Mouse (Mus musculus): ENCODE data around the gene Ntrk3. TPM values are rescaled to one million over a fixed set of nuclear protein-coding genes. Genes with fewer than 3 reads are reported as not detected.
A peak's percentile ranks its signal among the peaks of the same experiment; 100 is the strongest.

The Ntrk3 gene
- total RNA-seq, 2 experiments from 2014 or later, result 1.4 to 3.3 TPM

DNA sequence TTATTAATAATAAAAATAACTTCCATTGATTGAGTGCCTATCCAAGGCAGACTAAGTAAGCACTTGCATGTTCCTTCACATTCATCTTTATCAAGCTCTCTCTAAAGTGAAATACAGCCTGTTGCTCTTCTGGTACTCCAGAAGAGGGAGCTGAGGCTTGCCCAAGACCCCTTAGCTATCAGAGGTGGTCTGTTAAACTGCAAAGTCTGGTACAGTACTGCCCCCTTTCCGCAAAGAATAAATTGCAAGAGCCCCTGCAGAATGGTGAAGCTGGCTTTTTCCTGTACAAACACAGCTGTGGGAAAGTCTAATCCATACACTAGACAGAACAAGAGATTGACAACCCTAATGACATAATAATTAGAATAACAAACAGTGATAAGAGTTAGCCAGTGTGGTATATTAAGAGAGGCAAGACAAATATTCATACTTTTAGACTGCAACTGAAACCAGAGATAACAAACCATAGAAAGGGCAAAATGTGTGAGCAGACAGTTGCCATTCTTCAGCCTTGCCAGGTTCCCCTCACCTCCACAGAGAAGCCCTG is 470.3 kb downstream of the Ntrk3 start:
- intact Hi-C loops (cut with DNase I), result no loop called here
- DNase-seq, result no peak

DNA sequence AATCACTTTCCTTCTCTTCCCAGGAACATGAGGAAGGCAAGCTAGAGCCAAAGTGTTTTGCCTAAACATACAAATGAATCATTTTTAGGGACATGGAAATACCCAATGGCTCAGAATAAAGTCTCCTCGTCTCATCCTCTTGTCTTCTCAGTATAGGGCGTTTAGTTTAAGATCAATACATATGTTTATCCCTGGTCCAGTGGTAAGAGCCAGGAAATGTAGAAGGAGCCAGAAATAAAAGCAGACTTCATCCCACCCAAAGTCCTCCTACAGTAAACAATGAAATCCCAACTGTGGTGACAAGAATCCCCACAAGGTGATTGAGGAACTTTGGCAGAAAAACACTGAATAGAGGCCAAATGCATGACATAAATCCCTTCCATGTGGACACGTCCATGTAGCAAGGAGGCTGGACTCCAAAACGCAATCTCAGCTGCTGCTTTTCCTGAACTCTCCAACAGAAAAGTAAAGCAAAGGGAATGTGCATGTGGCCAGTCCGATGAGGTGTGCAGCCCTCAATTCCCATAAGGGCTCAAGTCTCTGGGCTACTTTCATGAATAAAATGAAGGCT is 473.3 kb downstream of the Ntrk3 start:
- no peak for DNase-seq

DNA sequence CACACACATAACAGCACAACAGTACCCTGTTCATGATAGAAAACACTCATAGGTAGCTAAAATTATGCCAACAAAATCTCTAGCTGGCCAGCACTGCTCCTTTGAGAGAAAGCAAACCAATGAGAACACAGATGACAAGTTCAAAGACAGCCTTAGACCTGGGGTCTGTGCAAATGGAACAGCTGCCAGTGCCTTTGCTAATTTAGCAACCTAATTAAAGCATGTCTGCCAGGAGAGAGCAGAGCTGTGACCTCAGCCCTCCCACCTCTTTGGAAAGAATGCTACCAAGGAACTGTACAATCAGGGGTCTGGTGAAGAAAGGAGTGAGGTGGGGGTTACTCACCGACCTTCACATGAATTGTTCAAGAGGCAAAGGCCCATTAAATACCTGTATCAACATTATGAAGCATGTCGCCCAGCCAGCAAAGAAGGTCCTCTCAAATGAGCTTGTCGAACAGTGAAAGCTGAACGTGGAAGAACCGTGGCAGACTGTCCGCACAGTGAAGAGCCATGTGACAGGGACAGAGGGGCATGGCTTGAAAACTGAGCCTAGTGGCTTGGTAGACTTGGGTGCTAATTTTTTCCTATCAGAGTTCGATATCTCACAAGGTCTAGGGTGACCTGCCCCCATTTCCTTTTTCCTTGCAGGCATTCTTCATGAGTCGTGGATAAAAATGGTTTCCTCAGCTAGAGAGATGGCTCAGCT is 476.2 kb downstream of the Ntrk3 start:
- intact Hi-C loops (cut with DNase I), result no loop called here
- no peak for DNase-seq

More for the DNA sequence above, 473.3 kb downstream of the Ntrk3 start:
- intact Hi-C loops (cut with DNase I), result no loop called here

DNA sequence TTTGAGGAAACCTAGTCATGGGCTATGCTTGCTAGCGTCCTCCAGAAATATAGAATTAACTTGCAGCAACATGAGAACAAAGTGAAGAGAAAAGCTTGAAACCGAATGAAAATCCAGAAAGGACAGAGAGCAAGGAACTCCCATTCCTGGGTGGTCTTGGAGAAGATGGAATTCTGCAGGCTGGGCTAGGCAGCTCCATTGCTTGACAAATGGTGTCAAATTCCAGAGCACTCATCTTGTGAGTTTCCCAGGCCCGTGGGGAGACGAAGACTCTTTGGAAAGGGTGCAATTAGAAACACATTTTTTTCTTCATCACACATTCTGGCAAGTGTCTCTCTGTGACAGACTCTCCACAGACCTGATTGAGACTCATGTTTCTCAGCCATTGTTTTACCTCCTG is 479.7 kb downstream of the Ntrk3 start:
- intact Hi-C loops (cut with DNase I), result no loop called here
- no peak for DNase-seq

DNA sequence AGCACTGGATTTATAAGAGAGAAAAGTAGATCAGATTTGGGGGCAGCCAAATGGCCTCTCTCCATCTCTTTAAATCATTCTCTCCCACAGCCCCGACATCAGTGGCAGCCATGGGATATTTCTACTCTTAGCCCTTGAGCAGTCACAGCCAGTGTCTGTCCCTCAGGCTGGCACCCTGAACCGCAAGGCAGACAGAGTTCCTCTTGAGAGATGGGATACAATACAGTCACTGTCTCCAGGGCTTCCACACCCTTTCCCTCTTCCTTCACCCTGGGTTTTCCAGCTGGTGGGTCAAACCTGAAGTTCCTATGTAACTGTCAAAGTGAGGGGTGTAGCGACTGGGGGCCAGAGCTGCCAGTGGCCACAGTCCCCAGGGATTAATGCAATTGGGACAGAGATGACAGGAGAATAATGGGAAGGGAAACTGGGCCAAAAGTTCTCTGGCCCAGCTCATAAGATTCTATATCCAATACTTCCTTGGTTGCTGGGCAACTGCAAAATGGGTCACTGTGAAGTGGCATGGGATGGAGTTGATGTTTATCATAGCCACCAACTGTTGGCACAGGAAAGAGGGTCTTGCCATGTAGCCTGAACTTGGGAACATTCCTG is 483.9 kb downstream of the Ntrk3 start:
- DNase-seq, result no peak
- intact Hi-C loops (cut with DNase I), result no loop called here

DNA sequence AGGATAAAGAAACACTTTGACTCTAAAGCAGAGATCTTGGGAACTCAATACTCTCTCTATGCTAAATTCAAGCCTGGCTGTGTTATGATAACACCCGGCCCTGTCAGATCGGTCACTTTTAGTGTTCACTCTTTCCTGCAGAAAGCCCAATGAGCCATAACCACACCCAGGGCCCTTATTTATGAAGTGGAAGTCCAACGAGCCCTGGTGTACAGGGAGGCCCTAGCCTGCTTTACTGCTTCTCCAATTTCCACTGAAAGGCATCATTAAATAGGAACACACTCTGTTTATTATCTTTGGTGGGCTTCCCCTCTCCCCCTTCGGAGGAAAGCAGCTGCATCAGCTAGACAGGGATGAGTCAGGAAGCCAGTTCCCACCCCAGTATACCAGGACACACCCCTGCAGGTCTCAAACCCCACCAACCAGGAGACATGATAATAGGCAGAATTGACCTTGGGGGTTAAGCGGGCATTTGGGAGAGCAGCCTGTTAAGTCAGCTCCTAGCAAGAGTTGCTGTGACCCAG is 489.6 kb downstream of the Ntrk3 start:
- no peak for DNase-seq
- intact Hi-C loops (cut with DNase I), result no loop called here

DNA sequence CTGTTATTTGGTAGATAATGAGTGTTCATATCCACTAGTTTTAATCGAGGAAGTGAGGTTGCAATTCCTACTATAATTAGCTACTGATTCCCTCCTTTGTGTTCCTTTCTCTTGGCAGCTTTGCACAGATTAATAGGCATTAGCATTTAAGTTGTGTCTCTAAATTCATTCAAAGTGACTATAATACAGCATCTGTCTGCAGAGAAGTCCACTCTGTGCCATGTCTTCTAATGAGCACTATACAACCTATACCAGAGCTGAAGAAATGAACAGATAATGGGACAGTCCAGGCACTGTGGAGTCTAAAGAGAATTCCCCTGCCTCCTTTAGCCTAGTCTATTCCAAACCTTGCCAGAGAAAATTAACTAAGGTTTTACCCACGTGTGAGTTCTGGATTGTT is 498.8 kb downstream of the Ntrk3 start:
- intact Hi-C loops (cut with DNase I), result no loop called here
- no peak for DNase-seq

DNA sequence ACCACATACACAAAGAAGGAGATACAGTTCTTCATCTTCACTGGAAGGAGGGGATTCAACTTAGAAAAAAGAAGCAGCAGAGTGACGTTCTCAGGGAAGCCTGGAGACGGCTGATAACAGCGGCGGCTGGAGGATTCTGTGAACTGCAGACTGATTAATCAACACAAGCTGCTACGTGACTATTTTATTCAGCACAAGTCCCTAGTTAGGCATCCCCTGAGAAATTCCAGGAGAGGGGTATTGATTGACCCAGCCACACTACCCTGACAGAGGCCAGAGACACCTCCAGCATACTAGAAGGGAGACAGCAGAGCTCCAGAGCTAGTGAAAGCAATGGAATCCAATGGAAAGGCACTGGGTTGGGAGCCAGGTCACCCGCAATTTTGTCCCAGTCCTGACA is 516.1 kb downstream of the Ntrk3 start:
- intact Hi-C loops (cut with DNase I), result no loop called here
- no peak for DNase-seq

DNA sequence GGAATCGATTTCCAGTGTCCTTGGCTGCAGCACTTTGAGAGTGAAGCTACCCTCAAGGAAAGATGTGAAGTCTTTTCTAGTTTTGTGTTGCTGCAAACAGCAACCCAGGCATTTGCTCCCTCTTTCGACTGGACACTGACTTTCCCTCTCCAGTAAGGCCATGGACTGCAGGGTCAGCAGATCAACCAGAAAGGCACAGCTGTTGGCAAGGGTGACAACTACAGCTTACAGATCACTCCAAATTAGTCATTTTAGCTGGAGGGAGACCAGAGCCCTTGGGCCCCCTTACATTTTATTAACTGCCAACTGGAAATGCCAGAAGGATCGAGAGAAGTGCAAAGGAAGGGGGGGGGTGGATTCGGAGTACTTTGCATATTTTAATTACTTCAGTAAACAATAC is 516.9 kb downstream of the Ntrk3 start:
- no peak for DNase-seq
- intact Hi-C loops (cut with DNase I), result no loop called here

DNA sequence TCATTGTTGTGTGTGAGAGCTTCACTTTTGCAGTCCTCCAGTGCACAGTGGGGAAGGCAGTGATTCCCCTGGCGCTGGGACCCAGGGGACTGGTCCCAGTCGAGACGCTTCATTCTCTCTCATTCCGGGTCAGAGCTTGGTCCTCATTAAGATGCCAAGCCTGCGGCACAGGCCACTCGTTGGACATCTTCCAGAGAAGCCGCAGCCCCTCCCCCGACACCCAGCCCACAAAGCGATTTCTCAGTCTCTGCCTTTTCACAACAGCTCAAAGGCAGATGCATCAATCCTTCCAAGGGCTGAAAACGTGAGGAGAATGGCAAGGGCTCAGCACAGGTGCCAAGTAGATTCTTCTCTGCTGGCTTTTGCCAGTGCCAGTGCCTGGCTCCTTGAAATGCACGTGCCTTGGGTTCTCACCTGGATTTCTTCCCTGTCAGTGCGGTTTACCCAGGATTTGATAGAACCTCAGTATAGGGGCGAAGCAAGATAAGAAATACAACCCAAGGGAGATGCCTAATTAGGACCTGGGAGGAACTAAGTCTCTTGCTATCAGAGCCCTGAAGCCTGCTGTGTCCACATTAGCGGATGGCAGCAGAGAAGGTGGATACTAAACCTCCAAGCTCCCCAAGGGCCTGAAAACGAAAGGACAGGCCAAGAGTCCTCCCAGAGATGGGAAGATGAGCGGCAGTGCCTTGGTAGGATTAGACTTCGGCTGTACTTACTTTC is 546.7 kb downstream of the Ntrk3 start:
- DNase-seq, result peak in 1 of 2 experiments; percentile 4
- intact Hi-C loops (cut with DNase I), result loop anchor here (10.0 kb wide), 1 partner anchor 56 kb away; no protein-coding TSS in a partner anchor

DNA sequence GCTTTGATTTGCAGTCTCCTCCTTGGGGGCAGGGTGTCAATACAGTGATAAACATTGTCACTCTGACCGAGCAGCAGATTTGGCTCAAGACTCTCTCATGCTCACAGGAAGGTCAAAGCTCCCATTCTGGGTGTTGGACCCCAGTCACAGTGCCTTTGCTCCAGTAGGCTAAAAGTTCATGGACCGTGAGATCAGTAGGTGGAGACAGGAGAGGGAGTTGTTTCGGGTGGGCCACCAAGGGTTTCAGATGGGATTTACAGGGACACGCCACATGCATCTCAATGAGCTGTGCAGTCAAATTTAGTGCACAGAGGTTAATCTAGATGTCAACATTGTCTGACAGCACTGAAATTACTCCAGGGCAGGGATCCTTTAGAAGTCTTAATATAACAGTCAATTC is 552.2 kb downstream of the Ntrk3 start:
- intact Hi-C loops (cut with DNase I), result no loop called here
- DNase-seq, result no peak

DNA sequence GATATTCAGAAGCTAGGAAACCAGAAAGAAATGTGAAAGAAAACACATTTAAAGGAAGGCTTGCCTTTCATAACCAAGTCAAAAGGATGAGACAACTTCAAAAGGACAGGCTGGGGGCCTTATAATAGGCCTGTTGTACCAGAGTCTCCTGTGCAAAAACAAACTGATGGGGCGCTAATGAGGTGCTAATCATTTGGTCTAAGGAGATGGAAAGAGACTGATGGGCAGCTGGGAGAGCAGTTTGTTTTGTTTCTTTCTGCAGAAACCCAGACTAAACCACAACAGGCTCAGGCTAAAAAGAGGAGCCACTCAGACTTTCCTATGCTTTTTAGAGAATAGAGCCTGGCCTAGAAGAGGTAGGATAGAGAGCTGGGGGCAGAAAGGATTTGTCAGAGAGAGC is 554.4 kb downstream of the Ntrk3 start:
- no peak for DNase-seq
- intact Hi-C loops (cut with DNase I), result no loop called here

DNA sequence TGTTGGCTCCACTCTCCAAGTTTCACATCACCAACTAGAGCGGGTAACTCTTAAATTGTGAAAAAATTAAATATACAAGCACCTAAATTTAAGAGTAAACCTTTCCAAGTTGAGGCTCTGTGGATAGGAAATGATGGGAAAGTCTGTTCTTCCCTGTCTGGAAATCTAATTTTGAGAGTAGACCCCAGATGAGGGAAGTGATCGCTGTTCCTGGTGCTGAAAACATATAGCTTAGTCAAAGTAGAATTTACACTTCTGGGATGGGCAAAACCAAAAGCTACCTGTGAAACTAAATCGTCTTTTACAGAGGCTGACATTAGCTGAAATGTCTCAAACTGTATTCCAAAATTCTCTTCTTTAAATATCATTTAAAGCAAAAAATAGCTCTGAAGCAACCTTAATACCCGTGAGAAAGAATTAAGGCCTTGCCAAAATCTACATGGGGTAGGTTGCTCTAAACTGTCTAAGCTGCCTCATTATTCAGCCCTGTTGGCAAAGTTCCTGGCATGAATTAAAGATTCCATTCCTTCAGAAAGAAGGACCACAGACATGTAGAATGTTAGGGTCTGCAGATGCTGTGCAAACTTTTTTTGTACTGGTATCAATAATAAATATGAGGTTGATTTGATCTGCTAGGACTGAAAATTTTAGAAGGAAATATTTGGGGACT is 557.7 kb downstream of the Ntrk3 start:
- intact Hi-C loops (cut with DNase I), result no loop called here
- DNase-seq, result no peak

DNA sequence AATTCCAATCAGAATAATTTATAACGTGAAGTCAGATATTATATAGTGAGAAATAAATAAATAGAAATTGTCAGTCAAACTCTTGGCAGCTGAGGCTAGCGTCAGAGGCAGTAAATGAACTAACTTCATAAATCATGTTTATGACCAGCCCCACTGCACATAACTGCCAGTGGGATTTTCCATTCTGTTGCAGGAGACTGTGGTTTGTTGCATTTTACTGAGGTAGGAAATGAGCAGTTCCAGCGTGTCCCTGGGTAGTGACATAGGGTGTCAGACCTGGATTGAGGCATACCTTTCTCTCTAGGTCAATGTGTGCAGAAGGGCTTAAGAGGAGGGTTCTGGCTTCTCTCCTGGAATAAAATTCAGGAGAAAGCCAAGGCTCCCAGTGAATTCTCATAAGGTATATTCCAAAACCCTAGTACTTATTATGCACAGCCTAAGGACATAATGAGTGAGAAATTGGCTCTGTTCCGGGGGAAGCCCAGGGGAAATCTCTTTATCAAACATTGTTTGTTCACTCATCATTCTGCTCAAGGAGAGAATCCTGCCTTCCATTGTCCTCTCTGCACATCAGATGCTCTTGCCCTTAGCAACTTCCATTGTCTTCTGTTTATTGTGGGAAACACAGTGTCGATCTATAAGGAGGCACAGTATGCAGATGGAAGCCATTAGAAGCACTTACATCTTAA is 565.4 kb downstream of the Ntrk3 start:
- intact Hi-C loops (cut with DNase I), result no loop called here
- no peak for DNase-seq

DNA sequence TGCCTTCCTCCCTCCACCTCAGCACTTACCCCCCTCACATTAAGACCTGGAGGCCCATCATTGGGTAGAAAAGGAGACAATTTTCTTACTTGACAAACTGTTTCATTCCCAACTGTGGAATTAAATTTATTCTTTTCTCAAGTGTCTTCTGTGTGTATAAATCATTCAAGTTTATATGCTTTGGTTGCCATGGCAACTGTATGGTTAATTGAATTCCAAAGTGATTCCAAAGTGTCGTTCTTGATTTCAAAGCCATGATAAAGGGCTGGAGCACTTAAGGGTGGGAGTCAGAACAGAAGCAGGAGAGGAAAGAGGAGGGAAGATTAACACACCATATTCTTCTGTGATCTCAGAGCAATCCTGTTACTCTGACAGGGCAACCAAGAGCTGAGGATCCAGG is 572.3 kb downstream of the Ntrk3 start:
- DNase-seq, result no peak
- intact Hi-C loops (cut with DNase I), result no loop called here

DNA sequence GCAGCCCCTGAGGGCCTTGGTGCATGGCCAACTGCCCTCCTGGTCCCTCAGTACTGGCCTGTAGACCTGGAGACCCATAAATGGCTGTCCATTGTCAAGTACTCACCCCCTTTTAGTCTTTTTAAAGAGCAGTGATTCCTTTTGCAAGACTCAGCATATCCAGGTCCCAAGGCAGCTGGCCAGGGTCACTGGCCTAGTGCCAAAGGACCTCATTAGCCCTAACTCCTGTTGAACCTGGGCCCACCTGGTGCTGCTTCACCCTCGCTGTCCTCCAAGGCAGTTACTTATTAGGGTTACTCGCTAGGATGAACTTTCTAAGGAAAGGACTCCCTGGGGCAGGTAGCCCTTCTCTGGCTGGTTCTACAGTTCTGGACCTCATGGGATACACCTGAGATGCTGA is 579.9 kb downstream of the Ntrk3 start:
- intact Hi-C loops (cut with DNase I), result no loop called here
- DNase-seq, result no peak

DNA sequence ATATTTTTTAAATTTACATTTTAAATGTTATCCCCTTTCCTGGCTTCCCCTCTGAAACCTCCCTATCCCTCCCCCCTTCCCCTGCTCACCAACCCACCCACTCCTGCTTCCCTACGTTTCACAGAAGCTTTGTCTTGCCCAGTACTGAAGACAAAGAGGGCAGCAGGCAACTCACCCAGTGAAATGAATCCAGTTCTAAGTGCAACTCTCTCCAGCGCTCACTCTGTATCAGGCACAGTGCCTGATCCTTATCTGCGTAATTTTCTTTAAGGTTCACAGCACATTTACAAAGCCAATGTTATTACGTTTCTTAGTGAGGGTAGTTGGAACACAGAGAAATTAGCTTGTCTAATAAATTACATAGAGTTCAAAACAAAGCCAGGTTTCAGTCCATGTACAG is 592.6 kb downstream of the Ntrk3 start:
- intact Hi-C loops (cut with DNase I), result no loop called here
- no peak for DNase-seq

DNA sequence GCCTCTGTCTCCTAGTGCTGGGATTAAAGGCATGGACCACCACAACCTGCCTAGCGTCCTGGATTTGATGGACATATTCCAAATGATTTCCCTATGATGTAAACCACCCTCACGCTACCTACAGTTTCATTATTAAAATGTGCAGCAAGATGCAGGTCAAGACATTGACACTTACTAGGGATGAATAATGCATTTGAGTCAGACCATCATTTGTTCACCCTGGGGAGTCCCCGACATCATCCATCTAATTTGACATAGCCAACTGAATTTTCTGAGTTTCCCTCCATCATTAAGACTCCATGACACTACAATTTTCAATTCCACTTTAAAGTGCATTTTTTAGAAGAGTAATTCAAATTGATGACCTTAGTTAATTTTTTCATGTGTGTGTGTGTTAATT is 593.0 kb downstream of the Ntrk3 start:
- intact Hi-C loops (cut with DNase I), result no loop called here
- DNase-seq, result no peak

DNA sequence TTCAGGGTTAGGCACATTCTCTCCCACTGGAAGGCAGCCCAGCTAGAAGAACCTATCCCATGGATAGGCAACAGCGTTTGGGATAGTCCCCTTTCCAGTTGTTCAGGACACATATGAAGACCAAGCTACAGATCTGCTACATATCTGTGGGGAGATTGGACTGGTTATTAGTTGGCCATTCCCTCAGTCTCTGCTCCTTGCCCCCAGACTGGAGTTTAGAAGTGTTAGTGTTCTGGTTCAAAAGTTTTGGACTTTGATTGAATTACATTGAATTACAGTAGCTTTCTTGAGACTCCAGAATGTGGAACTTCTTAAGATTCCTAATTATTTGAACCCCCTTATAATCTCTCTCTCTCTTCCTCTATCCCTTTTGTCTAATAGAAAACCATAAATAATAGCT is 607.8 kb downstream of the Ntrk3 start:
- no peak for DNase-seq
- intact Hi-C loops (cut with DNase I), result loop anchor here (10.0 kb wide), 1 partner anchor 65 kb away; no protein-coding TSS in a partner anchor
